Mouse (Mus musculus) intestine, embryonic 14.5 days (tissue): Measurements from ENCODE around the gene Palld. TPM values are rescaled to one million over a fixed set of nuclear protein-coding genes. Genes with fewer than 3 reads are reported as not detected.

Experiments used
- ATAC-seq: fragments of 200-750 bp; cut with Nextera tagmentation; replicated peaks from 2 replicates; pipeline ENCODE4 v1.8.0; 2017; ENCODE audit warnings: low read depth, moderate number of reproducible peaks, moderate TSS enrichment, moderate library complexity; ENCODE audit not compliant: low FRiP score, low TSS enrichment
- DNase-seq: peaks from one replicate; pipeline ENCODE4 v3.0.0-alpha.2; 2018; ENCODE audit warnings: low spot score
- H3K27ac ChIP-seq: fragments of 300-500 bp; sonication (generic); 2 replicates; pipeline ENCODE4 v1.5.1; 2014; ENCODE audit warnings: low read depth, mild to moderate bottlenecking, control low read depth
- H3K27me3 ChIP-seq: fragments of 300-500 bp; sonication (generic); replicated peaks from 2 replicates; pipeline ENCODE4 v1.6.1; 2014; ENCODE audit warnings: low read length, control low read depth; ENCODE audit not compliant: control insufficient read depth, insufficient read depth
- H3K36me3 ChIP-seq: fragments of 300-500 bp; sonication (generic); 2 replicates; pipeline ENCODE4 v1.6.1; 2014; ENCODE audit warnings: low read length, control low read depth; ENCODE audit not compliant: control insufficient read depth, insufficient read depth
- H3K4me1 ChIP-seq: fragments of 300-500 bp; sonication (generic); replicated peaks from 2 replicates; pipeline ENCODE4 v1.6.1; 2014; ENCODE audit warnings: low read length, control low read depth, mixed read lengths; ENCODE audit not compliant: control insufficient read depth, insufficient read depth
- H3K4me2 ChIP-seq: fragments of 300-500 bp; sonication (generic); 2 replicates; pipeline ENCODE4 v1.6.1; 2014; ENCODE audit warnings: low read length
- H3K4me3 ChIP-seq: fragments of 300-500 bp; sonication (generic); 2 replicates; pipeline ENCODE4 v1.5.1; 2014; ENCODE audit warnings: low read depth, low read length, control low read depth, mixed read lengths
- H3K9ac ChIP-seq: fragments of 300-500 bp; sonication (generic); 2 replicates; pipeline ENCODE4 v1.6.1; 2014; ENCODE audit warnings: mild to moderate bottlenecking, low read length
- H3K9me3 ChIP-seq: fragments of 300-500 bp; sonication (generic); 2 replicates; pipeline ENCODE4 v1.6.1; 2016; ENCODE audit warnings: low read length, control low read depth; ENCODE audit not compliant: control insufficient read depth
- WGBS: fragments of 180-500 bp; shearing (Covaris S2); extraction: QIAGEN DNeasy Blood & Tissue Kit; methylation state at CpG from one replicate; pipeline ENCODE4 v1.1.7; 2014; 5-methylcytosine and 5-hydroxymethylcytosine counted together
- polyA plus RNA-seq: library from polyadenylated mRNA; unstranded; fragments of >200 nt; fragmentation: Nextera tagmentation; extraction: Ambion mirVana; gene quantifications from 2 replicates; pipeline ENCODE4 v1.2.1, GENCODE M21; 2014

Gene Palld
- polyA plus RNA-seq, 1 experiment from 2014 or later, result 66.4 TPM

- H3K27ac ChIP-seq, result no peak overlapping the region
- H3K4me2 ChIP-seq, result no peak overlapping the region
- DNase-seq (no peak), ATAC-seq (no peak)
- no peaks in the 10 kb centered on the region for H3K9me3 ChIP-seq
- H3K36me3 ChIP-seq, result 0 out of 2 replicates have a peak, but pooled peaks cover 5% of the 10 kb centered on the region
- H3K4me1 ChIP-seq, result peaks cover 11% of the 10 kb centered on the region
- no peak overlapping the region for H3K4me3 ChIP-seq
- no peak overlapping the region for H3K9ac ChIP-seq
- H3K27me3 ChIP-seq, result no peaks in the 10 kb centered on the region
Measured at GRCm38 (mm10) chr8:61557036-61557435, 345.5 kb downstream of the Palld start.

GRCm38 (mm10) chr8:61556219-61556618 lies 346.3 kb downstream of the Palld start:
- no peaks in the 10 kb centered on the region for H3K9me3 ChIP-seq
- H3K4me2 ChIP-seq, result no peak overlapping the region
- H3K36me3 ChIP-seq, result 0 out of 2 replicates have a peak, but pooled peaks cover 5% of the 10 kb centered on the region
- 55% methylated on average over 8 of the region's 8 CpGs for WGBS
- ATAC-seq (no peak), DNase-seq (no peak)
- no peak overlapping the region for H3K27ac ChIP-seq
- H3K4me1 ChIP-seq, result peaks cover 12% of the 10 kb centered on the region
- no peak overlapping the region for H3K4me3 ChIP-seq
- no peaks in the 10 kb centered on the region for H3K27me3 ChIP-seq
- no peak overlapping the region for H3K9ac ChIP-seq

DNA sequence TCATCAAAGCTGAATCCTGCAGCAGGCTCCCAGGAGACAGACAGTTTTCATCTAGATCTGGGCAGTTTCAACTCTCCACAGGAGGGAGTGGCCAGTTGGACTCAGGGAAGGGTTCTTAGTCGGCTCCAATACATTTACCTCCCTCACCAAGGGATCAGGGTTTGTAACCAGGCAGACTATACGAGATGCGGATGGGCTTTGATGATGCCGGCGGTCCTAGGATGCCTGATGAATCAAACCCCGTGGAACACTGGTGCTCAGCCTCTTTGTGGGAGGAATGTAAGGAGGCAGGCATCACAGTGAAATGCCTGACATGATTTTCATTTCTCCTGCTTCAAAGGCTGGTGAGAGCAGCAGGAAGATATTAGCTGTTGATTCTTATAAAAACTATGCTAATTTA lies 347.1 kb downstream of the Palld start:
- no peak overlapping the region for H3K9ac ChIP-seq
- WGBS, result 68% methylated on average over 6 of the region's 6 CpGs
- no peak for DNase-seq
- H3K27ac ChIP-seq, result no peak overlapping the region
- H3K36me3 ChIP-seq, result 0 out of 2 replicates have a peak, but pooled peaks cover 5% of the 10 kb centered on the region
- no peak overlapping the region for H3K4me3 ChIP-seq
- H3K9me3 ChIP-seq, result no peaks in the 10 kb centered on the region
- peaks cover 12% of the 10 kb centered on the region for H3K4me1 ChIP-seq
- no peak for ATAC-seq
- H3K4me2 ChIP-seq, result no peak overlapping the region
- no peaks in the 10 kb centered on the region for H3K27me3 ChIP-seq

GRCm38 (mm10) chr8:61552755-61553402 lies 349.6 kb downstream of the Palld start:
- 50% methylated on average over 8 of the region's 8 CpGs for WGBS
- Histone ChIP-seq H3K9me3 (peaks cover 17% of the 10 kb centered on the region), H3K9ac (no peak overlapping the region), H3K27ac (no peak overlapping the region), H3K27me3 (no peaks in the 10 kb centered on the region), H3K4me1 (peaks cover 12% of the 10 kb centered on the region), H3K4me3 (no peak overlapping the region), H3K4me2 (no peak overlapping the region), H3K36me3 (peaks cover 29% of the 10 kb centered on the region)
- DNase-seq (no peak), ATAC-seq (no peak)

DNA sequence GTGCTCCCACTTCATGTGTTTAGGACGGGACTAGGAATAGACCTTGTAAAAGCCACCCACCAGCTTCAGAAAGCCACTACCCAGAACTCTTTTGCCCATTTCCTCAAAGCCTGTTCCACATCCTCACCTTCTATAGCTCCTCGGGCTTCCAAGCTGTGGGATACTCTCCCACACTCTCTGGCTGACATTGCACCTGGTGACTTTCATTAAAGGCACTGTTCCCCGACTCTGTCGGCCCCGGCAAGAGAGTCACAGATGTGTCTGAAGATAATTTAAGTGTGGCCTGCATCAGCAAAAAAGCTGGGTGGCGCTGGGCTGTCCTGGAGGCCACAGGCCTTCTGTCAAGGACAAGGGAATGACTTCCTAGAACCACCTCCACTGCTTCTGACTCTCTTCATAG lies 350.3 kb downstream of the Palld start:
- DNase-seq, result no peak
- WGBS, result 66% methylated on average over 6 of the region's 6 CpGs
- H3K4me3 ChIP-seq, result no peak overlapping the region
- H3K27me3 ChIP-seq, result no peaks in the 10 kb centered on the region
- H3K9ac ChIP-seq, result no peak overlapping the region
- H3K4me1 ChIP-seq, result peaks cover 12% of the 10 kb centered on the region
- H3K9me3 ChIP-seq, result peaks cover 17% of the 10 kb centered on the region
- H3K36me3 ChIP-seq, result peaks cover 36% of the 10 kb centered on the region
- H3K4me2 ChIP-seq, result no peak overlapping the region
- H3K27ac ChIP-seq, result no peak overlapping the region
- ATAC-seq, result no peak

DNA sequence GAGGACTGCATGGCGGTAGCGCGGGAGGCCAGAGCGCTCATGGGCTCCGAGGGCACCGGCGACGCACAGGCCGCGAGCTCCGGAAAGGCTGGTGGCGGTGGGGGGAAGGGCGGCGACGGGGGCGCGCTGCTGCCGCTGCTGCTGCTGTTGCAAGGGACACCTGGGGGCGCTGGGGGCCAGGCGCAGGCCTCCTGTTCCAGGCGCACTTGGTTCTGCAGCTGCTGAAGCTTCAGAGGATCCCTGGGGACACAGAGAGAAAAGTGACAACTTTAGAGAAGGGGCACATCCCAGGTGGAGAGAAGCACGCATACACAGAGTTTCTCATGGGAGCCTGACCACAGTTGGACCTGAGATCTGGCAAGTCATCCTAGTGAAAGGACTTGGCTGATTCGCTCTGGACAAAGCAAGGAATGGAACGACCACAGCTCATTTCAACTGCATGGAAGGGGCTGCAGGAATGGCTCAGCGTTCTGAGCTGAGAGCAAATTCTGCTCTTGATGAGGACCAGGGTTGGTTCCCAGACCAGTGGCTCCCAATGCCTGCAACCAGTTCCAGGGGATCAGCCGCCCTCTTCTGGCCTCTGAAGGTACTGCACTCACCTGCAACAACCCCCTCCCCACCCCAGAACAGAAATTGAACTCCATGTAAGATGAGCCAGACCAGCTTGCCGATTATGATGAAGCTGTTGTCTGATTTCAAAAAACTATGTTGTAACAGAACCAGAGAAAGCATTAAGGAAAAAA lies 352.3 kb downstream of the Palld start:
- H3K4me2 ChIP-seq, result no peak overlapping the region
- H3K27ac ChIP-seq, result no peak overlapping the region
- H3K36me3 ChIP-seq, result peaks cover 53% of the 10 kb centered on the region
- H3K4me3 ChIP-seq, result no peak overlapping the region
- no peak for ATAC-seq
- H3K9ac ChIP-seq, result no peak overlapping the region
- H3K9me3 ChIP-seq, result peaks cover 17% of the 10 kb centered on the region
- 62% methylated on average over 27 of the region's 27 CpGs for WGBS
- no peak for DNase-seq
- no peaks in the 10 kb centered on the region for H3K27me3 ChIP-seq
- peaks cover 12% of the 10 kb centered on the region for H3K4me1 ChIP-seq

DNA sequence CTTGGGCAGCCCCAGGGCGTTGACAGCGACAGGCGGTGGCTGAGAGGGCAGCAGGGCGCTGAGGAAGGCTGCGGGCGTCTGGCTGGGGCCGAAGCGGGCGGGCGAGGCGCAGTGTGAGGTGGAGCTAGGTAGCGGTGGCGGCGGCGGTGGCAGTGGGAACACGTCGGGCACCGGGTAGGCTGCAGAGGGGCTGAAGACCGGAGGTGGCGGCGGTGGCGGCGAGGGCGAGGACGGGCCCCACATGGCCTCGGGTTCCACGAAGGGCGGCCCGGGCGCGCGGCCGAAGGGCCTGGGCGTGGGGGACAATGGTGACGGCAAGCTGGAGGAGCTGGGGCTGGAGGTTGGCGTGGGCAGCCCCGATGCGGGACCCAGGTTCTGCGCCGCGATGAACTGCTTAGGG lies 352.9 kb downstream of the Palld start:
- H3K4me2 ChIP-seq, result no peak overlapping the region
- H3K27me3 ChIP-seq, result no peaks in the 10 kb centered on the region
- no peak overlapping the region for H3K9ac ChIP-seq
- H3K9me3 ChIP-seq, result peaks cover 17% of the 10 kb centered on the region
- peaks cover 12% of the 10 kb centered on the region for H3K4me1 ChIP-seq
- H3K4me3 ChIP-seq, result no peak overlapping the region
- peaks cover 56% of the 10 kb centered on the region for H3K36me3 ChIP-seq
- ATAC-seq (no peak), DNase-seq (no peak)
- 74% methylated on average over 41 of the region's 41 CpGs for WGBS
- H3K27ac ChIP-seq, result no peak overlapping the region

- H3K9me3 ChIP-seq, result no peaks in the 10 kb centered on the region
- H3K27me3 ChIP-seq, result no peaks in the 10 kb centered on the region
- H3K9ac ChIP-seq, result no peak overlapping the region
- H3K4me2 ChIP-seq, result no peak overlapping the region
- DNase-seq (peak; percentile 96), ATAC-seq (peak; percentile 62)
- no peak overlapping the region for H3K27ac ChIP-seq
- peaks cover 8% of the 10 kb centered on the region; the same call in 1 of the 2 replicates for H3K4me1 ChIP-seq
- H3K4me3 ChIP-seq, result no peak overlapping the region
- 34% methylated on average over 7 of the region's 7 CpGs for WGBS
- H3K36me3 ChIP-seq, result peaks cover 58% of the 10 kb centered on the region
Measured at GRCm38 (mm10) chr8:61539828-61540500, 362.5 kb downstream of the Palld start.
